Mouse (Mus musculus): ENCODE results near the gene Ccn5.
A peak's percentile ranks its signal among the peaks of the same experiment; 100 is the strongest.

The Ccn5 gene

DNA sequence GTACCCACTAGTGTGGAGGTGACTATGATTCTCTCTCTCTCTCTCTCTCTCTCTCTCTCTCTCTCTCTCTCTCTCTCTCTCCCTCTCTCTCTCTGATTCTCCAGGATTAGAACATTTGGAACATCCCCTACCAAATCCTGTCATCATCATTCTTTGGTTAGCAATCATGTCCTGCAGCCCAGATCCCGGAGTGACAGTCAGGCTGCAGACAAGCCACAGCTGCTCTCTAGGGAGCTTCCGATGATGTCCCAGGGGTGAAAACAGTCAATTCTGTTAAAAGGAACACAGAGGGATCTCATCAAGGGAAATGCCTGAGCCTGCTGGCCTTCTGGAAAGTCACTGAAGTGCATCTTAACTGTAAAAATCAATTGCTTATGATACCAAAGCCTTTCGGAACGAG, 21.4 kb downstream of the Ccn5 start:
- no peak for DNase-seq (ENCODE audit: low spot score in 2 of 2)

DNA sequence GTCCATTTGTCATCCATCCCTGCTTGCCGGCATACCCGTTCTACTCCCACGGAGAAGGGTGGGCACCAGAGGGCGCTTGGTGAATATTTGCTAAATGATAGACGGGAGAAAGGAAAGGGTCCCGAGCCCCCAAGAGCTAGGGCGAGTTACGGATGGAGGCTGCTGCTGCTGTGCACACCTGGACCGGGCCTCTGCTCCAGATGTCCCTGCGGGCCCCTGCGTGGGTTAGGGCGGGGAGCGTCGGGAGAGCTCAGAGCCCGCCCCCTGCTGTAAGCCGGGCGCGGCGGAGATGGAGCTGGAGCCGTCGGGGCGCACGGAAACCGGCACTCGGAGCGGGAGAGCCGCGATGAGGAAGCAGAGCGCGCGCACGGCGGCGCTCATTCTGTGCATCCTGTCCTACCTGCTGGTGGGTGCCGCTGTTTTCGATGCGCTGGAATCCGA, 32.8 kb downstream of the Ccn5 start, which contains the start of gene Kcnk15:
Kcnk15 (plus strand) TSS at position 191 of the 441 bp plus-strand sequence.
- no peak for DNase-seq (ENCODE audit: low spot score in 2 of 2)

DNA sequence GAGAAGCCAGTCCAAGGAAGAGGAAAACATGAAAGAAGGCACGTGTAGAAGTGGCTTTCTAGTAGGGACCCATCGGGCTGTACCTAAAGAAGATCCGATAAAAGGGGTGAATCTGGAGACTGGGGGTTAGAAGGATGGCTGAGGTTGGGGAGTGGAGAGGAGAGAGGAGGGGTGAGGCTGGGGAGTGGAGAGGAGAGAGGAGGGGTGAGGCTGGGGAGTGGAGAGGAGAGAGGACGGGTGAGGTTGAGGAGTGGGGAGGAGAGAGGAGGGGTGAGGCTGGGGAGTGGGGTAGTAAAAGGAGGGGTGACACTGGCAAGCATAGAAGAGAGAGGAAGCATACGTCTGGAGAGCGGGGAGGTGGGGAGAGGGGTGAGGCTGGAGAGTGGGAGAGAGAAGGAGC, 36.6 kb downstream of the Ccn5 start:
- no peak for DNase-seq (ENCODE audit: low spot score in 2 of 2)

DNA sequence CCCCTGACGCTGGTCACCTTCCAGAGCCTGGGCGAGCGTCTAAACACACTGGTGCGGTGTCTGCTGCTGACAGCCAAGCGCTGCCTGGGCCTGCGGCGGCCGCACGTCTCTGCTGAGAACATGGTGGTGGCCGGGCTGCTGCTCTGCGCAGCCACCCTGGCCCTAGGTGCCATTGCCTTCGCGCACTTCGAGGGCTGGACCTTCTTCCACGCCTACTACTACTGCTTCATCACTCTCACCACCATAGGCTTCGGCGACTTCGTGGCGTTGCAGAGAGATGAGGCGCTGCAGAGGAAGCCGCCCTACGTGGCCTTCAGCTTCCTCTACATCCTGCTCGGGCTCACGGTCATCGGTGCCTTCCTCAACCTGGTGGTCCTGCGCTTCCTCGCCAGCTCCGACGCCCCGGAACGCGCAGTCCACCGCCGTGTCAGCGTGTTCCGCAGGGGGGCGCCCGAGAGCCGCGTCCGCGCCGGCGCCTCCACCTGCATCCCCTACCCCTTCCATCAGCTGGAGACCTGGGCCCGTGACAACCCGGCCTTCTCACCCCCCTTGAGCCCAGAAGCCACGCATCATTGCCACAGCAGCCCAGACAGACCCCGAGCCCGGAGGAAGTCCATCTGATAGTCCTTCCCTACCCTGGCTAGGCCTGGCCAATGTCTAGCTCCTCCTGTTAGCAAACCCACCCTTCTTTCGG, 37.7 kb downstream of the Ccn5 start:
- peak in 1 of 2 experiments; percentile 19 for DNase-seq (ENCODE audit: low spot score in 2 of 2)

DNA sequence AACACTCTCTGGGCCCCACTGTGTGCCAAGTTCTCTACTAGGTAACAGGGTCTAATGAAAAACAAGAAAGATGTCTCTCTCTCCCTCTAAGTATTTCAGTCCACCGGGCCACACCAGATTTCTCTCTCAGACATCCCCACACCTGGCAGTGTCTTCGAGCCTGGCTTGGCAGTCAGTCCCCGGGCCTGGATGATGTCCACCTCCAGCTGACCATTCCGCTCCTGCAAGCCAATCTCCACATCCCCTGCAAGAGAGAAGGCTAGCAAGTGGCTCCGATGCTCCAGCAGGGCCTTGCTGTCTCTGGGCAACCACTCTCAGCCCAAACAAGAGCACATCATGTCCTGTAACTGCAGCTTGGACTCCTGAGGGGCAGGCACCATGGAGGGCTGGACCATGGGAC, 44.6 kb downstream of the Ccn5 start:
- DNase-seq (ENCODE audit: low spot score in 2 of 2), result no peak

DNA sequence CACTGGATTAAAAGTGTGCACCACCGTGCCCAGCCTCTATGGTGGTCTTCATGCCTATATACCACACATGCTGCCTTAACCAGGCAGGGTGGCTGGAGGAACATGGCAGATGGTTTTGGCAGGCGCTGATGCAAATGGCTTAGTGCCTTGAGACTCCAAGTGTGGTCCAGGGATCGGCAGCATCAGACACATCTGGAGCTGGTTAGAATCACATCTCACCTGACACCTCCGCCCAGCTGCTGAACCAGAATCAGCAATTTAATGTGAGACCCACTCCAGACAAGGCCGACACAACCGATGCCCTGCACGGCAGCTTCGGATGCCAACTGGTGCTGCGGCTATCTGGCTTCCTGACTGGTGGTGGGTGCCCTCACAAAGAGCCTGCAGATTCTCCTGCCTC, 45.4 kb downstream of the Ccn5 start:
- no peak for DNase-seq (ENCODE audit: low spot score in 2 of 2)

DNA sequence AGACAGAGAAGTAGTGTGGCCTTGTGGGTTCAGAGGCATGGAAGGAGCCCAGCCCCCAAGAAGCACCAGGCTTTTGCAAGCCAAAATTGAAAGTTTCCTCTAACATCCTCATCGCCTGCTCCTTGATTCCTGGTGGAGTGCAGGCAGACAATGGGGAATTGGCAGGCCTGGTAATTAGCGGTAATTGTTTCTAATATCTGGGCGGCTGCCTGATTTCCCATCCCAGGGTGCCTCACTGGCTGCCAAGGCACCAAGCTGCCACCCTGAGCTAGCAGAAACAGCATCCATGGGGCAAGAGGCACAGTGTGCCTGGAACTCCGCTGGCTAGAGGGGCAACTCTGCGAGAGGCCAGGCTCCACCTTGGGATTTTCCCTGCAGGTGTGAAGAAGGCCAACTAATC, 49.1 kb downstream of the Ccn5 start:
- no peak for DNase-seq (ENCODE audit: low spot score in 2 of 2)

DNA sequence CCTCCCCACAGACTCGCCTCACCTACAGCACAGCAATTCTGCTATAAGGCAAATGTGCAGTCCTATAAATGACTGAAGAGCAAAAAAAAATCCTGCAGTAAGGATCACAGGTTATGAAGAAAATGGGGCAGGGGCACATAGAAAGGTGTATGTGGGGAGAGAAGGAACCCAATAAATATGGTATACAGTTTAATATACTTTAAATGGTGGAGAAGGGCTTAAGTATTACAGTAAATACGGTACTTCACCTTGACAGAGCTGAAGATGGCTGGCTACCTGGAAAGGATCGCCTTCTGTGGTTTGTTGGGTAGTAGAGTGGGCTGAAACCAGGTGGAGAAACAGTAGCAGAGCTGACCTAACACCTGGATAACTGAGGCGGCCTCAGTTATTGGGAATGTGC, 50.6 kb downstream of the Ccn5 start:
- DNase-seq (ENCODE audit: low spot score in 2 of 2), result no peak

DNA sequence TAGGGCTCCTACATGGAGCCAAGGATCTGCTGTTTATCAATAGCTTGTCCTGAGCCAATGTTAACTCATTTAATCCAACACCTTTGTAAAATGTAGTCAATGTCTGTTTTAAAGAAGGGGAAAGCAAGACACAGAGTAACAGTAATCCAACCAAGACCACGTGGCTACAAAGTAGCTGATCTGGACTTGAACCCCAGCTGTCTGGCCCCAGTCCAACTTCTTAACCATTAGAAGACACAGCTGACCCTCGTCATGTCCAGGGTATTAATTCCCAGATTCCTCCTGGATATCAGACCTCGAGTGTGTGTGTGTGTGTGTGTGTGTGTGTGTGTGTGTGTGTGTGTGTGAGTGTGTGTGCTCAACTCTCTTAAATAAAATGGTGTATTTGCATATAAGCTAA, 51.2 kb downstream of the Ccn5 start:
- DNase-seq (ENCODE audit: low spot score in 2 of 2), result no peak

DNA sequence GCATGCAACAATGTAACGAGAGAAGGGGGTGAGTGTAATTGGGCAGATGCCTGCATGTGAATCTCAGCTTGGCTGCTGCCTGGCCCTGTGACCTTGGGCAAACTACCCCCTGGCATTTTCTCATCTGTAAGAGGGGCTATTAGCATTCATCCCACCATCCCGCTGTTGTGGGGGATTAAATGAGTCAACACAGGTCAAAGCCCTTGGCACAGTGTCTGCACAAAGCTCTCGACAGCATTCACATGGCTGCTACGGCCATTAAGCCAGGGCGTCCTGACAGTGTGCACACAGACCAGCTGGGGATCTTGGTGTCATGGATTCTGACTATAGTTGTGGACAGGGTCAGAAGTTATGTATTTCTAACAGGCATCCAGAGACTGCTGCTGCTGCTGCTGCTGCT, 54.2 kb downstream of the Ccn5 start:
- no peak for DNase-seq (ENCODE audit: low spot score in 2 of 2)

DNA sequence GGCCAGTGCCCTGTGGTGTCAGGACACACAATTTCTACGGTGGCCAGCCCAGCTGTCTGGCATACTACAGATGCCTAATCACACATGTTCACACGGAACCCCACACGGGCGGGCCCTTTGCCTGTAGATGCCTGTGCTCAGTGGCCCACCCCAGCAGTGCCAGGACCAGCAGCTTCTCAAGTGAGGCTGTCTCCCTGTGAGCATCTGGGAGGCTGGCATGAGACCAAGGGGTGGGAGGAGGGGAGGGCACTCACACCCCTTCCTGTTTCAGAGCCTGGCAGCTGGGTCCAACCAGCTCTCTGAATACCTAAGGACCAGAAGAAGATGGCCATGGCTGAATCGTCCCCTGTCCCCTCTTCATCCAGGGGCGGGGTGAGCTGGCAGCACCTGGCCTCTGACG, 54.8 kb downstream of the Ccn5 start:
- no peak for DNase-seq (ENCODE audit: low spot score in 2 of 2)

DNA sequence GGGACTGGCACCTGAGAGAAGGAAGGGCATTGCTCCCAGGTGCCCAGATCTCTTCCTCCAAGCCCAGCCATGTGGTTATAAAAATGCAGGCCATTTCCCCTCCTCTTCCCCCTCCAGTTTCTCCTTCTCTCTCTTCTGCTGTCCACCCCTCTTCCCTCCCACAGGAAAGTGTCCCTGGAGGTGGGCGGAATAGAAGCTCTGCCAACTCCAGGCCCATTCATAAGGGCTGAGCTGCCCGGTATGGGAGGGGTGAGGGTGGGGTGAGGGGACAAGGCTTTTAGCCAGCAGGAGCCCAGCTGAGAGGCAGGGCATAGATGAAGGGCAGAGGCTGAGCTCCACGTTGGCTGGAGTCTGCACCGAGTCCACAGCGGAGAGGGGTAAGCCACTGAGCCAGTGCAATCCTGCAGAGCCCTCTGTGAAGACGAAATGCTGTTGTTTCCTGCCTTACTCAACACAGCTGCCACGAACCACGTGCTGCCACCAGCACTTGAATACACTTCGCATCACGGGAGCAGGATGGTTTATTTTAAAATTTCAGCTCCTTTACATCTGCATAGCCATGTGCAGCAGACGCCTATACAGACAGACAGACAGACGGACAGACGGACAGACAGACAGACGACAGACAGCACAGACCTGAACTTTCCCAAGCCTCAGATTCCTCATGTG, 56.3 kb downstream of the Ccn5 start:
- DNase-seq (ENCODE audit: low spot score in 2 of 2), result no peak

DNA sequence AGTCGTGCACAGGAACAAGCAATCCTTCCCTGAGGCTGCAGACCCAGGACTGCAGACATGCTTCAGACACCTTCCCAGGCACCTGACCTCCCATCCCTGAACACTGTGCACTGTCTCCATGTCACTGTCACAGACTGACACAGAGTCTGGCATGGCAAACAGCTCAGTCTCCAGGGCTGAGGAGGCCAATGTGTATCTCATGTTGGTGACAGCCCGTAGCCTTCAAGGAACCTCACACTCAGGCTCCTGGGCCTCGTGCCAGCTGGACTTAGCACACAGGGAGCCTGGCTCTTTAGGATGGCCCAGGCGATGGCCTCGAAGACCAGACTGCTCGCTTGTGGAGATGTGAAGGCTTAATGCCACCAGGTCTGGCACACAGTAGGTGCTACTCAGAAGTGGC, 60.2 kb downstream of the Ccn5 start:
- DNase-seq (ENCODE audit: low spot score in 2 of 2), result no peak
